Mouse (Mus musculus) retina, embryonic 14.5 days (tissue): Measurements from ENCODE around the gene Tpd52l1.
"Not testable (repeated sequence)": the region's sequence is repeated elsewhere in the genome, so short reads cannot be mapped to it uniquely, and the experiment has no call there.

Experiments used
- DNase-seq: peaks from one replicate; pipeline ENCODE4 v3.0.0-alpha.2; 2015; ENCODE audit warnings: low spot score

Tpd52l1 gene

DNA sequence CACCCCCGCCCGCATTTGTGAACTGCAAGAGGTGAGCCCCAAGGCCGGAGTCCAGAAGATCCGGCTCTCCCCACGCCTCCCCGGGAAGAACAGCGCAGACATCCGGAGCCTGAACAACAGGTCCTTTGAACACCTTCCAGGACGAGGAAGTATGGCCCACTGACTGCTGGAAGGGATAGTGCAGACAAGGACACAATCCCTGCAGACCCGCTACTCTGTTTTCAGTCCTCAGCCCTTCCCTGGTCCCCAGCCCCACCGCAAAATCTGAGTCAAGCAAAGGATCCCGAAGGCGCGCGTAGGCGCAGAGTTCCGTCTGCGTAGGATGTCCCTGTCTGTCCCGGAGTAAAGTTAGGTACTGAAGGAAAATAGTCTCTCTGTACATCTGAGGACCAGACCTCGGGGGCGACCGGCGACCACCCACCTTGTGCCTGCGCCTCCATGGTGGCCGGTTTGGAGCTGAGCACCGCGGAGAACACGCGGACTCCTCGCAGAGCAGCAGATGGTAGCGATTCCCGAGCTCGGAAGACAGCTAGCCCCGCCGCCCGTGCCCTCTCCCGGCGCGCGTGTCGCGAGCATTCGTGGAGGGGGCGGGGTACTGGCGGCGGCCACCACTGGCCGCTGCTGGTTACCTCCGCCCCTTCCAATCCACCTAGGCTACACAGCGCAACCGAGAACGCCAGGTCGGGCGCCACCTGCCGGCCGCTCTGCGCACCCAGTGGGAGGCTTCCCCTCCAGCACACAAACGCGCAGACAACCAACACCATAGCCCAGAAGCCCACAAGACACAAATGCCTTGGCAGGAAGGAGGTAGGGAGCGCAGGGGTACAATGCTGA lies at the start of gene Tpd52l1:
Gene Tpd52l1 (minus strand): TSS at position 668 of the 834 bp plus-strand sequence.
- DNase-seq, result peak; percentile 93

DNA sequence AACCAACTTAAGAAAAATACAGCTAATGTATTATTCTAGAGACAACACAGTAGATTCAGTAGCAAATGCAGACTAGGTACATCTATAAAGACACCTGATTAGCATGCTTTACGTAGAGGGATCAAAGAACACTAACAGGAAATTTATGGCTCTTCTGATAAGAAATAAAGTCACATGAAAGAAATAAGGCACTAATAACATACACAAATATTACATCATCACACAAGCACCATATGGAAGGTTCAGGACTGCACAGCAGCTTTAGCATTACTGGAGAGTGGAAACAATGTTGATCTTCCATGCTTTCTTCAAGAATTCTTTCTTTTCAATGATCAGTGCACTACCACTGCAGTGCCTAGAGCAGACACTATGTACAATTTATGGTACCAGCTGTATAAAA lies 48.5 kb upstream of the Tpd52l1 start:
- DNase-seq, result no peak

DNA sequence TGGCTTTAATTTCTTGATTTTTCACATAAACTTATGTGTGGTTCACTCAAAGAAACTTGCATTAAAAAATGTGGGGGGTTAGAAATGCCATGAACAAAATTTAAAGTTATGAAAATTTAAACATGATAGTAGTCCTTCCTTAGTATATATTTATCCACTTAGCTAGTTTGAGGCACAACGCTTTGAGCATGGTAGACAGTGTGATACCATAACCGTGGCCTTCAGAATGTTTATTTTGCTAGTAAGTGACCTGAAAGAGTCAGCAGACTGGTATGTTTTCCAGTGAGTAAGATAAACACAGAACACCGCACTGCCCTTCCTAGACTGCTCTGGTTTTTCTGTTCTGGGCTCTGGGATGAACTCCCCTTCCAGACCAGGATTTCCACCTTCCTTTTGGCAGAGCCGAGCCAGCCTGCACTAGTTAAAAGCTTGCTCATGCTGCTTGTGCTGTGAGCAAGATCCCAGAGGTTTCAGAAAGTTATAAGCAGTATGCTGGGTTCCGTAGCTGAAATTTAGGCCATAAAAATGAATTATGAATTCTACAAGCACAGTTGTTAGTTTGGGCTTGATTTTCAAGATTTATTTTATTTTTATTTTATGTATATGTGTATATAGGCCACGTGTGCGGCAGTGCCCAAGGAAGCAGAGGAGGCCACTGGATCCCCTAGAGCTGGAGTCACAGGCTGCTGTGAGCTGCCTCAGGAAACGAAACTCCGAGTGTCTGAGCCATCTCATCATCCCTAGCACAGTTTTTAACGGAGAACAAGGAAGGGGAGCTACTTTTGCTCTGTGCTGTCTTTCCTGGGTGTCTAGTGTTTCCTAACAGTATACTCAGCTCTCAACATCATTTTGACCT lies 21.5 kb upstream of the Tpd52l1 start:
- DNase-seq, result no peak

DNA sequence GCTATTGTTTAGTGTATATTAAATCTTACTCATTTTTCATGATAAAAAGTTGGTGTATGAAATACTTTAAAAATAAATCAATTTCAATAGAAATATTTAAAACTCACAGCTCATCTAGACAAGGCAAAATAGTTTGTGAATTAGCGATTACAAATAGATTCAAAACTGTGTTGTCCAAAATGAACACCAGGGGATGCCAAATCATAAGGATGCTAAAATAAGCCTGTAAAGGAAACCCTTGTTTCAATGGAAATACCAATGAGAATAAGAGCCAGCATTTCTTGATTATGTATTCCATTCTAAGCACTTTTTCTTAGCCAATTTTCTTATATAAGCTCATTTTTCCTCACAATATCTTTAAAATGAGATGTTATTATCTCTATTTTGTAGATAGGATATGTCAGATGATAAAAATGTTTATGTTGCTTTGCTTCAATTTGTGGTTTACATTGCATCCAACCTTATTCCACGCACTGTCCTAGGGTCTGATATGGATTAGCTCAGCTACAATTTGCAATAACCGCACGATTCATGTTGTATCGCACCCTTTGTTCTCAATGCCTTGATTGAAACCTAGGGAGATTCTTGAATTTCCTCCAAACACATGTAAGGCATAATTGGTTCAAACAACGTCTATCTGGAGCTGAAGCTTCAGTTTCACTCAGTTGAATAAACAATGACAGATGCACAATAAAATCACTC lies 20.2 kb upstream of the Tpd52l1 start:
- peak; percentile 54 for DNase-seq

DNA sequence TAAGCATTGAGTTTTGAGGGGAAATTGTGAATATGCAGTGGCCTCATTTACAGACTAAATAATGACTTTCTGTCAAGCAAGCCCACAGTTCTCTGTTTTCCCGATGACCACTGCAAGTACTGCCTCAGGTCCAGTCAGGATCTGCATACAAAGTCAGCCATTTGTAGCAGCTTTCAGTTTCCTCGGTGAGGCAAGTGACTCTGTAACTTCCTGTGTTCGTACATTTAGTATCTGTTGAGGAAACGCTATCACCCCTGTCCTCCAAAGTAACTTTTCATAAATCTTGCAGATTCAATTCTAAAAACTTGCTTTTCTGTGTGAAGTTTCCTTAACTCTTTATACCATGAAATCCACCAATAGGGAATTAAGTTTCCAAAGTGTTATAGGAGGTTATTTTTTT lies 19.7 kb upstream of the Tpd52l1 start:
- no peak for DNase-seq

DNA sequence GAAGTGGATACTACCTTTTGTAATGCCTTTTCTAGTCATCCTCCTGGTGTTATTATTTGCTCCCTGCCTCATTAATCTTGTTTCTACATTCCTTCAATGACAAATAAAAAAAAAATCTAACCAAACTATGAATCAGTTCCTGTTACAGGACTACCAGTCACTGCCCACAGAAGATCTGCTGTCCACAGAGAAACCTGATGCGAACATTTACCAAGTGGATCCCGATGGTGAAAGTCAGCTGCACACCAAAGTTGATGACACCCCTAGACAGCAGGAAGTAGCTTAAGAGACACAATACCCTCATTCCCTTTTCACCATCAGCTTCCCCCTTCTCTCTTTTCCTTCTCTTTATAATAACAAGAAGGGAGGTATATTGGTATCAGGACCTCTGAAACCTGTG lies 17.3 kb upstream of the Tpd52l1 start:
- no peak for DNase-seq

DNA sequence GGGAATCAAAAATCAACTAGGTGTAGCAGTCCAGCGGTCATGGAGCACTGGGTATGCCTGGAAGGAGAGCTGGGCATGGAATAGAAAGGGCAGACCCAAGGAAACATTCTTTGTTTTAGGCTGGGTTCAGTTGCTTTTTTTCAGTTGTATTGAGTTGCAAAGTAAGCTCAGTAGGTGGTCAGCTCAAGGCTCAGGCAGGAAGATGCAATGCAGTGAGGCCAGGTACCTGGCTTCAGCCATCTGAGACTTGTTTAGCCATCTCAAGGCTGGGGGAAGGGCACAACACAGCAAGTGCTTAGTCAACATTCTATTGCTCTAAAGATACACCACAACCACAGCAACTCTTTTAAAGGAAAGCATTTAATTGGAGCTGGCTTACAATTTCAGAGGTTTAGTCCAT lies 11.0 kb upstream of the Tpd52l1 start:
- DNase-seq, result no peak

DNA sequence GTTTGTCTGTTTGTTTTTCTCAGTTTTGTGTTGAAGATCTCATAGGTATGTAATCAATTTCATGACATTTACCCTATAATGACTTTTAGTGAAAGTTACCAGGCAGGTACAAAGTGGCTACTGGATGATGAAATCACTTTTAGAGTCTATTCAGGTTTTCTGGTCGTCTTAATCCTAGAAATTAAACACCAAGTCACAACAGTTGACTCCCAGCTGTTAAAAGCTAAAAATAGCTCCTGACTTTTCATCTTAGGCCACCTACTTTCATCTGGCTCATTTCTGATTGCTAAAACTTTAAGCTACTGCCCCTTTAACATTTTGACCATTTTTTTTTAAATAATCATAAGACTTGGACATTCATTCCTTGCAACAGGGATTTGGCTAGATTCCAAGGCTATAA lies 1.3 kb upstream of the Tpd52l1 start:
- DNase-seq, result no peak

DNA sequence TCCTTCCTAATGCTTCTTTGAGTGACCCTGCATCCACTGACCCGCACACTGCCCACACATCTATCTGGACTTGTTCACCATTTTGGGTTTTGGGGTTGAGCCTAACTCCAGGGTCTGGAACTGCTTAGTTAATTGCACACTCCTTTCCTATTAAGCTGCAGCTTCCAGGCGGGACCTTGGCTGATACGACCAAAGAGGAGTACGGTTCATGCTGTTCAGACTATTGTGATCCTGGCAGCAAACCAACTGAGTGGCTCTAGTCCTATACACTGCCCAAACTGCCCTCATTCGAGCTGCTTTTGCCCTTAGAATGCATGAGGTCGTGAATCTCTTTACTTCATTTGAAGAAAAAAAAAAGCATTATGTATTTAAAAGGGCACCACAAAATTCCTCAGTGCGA lies 1.6 kb downstream of the Tpd52l1 start:
- no peak for DNase-seq

DNA sequence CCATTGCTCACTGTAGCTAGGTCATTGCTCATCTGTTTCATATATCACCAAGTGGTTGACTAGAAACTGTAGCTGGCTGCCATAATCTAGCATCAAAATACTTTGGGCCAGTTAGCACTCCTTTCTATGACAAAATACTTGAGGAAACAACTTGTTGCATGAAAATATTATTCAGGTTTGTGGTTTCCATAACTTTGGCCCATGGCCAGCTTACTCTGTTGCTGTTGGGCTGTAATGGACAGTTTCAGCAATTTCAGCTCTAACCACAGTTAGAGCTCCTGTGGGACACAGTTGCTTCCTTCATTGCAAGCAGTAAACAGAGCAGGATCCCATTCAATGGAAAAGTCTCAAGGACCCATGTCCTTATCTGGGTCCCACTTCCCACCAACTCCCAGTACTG lies 4.3 kb downstream of the Tpd52l1 start:
- DNase-seq, result no peak

DNA sequence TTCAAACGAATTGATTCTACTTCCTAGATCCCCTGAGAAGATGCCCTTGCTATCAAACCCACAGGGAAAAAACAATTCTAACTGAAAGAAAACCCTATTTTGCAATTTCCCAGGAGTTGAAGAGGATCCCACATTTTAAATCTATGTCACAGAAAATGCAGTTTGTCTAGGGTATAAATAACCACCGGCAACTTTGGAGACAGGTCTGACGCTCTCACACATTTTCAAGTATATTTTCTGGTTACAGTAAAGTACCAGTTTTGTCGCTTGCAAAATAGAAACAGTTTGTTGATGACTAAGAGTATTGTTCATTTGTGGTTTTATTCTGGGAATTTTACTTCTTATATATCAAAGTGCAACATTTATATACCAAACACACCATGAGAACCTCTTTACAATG lies 9.7 kb downstream of the Tpd52l1 start:
- no peak for DNase-seq

DNA sequence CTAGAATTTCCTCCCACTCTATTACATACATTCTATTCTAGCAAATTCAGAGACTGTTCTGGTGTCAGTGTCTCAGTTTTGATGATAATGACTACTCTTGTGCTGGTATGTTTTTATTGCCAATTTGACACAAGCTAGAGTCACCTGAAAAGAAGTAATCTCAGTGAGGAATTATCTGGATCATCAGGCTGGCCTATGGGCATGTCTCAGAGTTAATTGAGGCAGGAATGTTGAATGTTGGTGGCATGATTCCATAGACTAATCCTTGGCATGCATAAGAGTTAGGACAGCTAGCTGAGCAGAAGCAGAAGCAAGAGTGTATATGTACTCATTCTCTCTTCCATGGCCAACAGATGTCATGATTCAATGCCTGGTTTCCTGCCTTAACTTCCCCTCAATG lies 27.8 kb downstream of the Tpd52l1 start:
- DNase-seq, result no peak

DNA sequence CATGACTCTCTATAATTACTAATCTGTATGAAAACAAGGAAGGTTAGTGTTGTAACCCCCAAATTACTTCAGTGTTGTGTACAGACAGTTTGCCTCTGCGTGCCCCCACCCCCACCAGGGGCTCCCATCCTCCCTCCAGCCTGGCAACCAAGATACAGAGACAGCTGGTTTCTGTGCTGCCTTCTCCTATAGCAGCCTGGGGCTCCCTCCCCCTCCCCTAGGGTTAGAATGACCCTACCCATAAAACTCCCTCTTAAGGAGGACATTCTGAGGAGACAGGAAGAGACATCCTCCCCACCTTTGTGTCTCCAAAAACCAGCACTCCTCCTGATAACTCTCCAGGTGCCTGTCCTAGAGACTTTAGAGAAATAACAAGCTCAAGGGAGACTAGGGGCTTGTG lies 52.8 kb downstream of the Tpd52l1 start:
- no peak for DNase-seq

DNA sequence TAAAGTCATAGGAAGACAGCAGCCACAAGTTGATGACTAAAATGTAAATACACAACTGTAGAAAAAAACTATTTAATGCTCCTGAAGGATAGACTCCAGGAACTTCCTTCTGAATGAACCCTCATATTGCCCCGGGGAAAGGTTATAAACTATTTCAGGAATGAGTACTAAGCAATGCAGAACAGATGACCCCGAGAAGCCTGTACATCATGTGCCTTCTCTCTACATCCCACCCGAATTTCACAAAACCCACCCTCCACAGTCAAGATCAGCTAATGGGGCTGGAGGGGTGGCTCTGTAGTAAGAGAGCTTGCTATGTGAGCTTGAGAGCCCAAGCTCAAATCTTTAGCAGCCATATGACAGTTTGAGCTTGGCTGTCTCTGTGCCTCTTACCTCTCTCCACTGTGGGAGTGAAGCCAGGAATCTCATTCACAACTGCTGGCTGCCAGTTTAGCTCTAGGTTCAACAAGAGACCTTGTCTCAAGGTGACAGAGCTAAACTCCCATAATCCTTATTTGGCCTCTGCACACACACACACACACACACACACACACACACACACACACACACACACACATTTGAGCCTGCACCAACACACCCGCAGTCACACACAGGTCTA lies 54.9 kb downstream of the Tpd52l1 start:
- DNase-seq, result no peak

DNA sequence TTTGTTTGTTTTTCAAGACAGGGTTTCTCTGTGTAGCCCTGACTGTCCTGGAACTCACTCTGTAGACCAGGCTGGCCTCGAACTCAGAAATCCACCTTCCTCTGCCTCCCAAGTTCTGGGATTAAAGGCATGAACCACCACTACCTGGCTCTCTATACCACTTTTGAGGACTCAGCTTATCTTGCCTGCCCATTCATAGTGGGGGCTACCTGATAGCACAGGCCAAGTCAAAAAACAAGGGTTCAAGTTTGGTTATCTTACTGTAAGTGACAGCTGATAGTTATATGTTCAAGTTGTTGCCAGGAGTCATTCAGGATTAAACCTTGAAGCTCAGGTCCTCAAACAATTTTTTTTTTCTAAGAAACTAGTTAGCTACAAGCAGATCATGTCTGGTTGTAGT lies 57.2 kb downstream of the Tpd52l1 start:
- DNase-seq, result not testable (repeated sequence)

DNA sequence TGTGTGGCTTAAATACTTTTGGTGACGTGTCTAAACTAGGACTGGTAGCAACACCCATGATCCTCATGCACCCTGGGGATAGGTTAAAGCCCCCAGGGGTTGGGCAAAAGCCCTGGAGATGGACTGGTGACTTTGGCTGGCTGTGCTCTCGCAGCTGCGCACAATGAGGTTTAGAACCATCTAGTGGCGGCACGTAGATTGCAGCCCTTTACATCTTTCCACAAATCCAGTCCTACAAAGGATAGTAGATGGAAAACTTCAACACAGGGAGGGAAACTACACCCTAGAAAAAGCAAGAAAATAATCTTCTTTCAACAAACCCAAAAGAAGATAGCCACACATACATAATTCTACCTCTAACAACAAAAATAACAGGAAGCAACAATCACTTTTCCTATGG lies 75.6 kb downstream of the Tpd52l1 start:
- peak; percentile 70 for DNase-seq

DNA sequence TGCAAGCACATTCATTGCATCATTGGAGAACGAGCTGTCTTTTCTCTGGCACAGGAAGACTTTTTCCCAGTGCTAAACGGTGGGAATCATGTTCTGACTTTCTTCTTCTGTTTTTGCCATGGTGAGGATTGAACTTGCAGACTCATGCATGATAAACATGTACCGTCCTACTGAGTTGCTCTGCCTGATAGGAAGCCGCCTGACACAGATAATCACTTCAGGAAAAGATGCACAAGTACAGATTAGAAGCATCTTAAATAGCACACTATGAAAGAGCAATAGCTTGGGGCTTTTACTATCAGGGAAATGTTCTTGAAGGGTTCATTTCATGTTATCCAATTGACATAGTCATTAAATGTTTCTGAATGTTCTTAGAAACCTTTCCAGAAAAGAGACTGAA lies 86.0 kb downstream of the Tpd52l1 start:
- no peak for DNase-seq

DNA sequence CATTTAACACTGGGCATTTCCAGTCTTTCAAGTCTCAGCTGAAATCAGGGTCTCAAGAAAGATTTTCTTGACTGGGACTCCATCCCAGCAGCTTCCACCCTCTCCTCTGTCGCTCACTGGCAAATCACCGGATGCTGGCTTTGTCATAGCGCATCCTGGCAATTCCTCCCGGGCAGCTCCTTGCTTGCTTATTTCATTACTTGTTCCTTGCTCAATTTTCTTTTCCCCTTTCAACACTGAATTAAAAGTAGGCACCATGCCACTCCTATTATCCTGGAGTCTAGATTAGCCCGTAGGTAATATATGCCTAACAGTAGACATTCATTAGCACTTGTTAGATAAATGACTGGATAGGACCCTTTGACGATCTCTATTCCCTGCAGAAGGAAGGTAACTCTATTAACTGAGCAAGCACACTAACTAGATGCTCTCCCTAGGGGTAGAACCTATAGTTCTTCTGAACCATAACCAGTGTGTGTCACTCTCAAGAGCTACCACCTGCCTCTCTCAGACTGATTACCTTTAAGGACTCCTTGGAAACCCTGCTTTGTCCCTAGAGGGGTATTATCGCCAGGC lies 90.8 kb downstream of the Tpd52l1 start:
- no peak for DNase-seq

DNA sequence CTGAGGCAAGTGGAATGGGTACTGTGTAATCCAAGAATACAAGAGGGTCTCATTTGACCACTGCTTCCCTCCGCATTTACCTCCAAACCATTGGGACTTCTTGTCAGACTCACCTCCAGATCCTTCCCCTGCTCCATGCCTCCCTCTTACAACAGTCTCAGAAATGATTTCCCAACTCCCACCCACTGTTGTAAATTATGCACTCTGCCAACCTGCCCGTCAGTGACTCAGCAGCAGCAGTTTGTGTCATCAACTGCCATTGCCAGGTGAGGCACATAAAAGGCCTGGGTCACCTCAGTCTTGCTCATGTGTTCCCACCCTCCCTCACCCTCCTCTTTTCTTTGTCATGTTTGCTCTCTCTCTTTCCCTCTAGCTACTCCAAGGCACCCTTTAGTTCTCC lies 91.6 kb downstream of the Tpd52l1 start:
- DNase-seq, result no peak

DNA sequence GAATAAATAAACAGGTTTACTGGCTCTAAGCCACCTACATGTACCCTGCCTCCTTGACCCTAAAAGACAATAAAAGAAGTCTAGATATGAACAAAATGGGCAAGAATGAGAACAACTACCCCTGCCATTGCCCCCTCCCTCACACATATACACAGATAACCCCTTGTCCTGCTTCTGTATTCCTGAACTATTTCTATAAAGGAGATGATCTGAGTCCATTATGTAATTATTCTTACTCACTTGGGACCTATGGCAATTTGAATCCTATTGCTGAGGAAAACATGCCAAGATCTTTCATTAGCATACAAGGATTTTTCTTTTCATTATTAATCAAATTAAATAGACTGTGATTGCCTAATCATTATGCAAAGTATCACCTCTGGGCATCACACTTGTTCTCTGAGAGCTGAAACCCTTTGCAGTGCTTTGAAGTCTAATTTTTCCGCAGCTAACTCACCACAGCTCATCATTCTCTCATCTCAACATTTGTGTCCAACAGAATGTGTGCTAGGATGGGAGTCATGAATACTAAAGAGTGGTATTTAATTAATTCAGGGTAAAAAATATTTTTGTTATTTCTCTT lies 92.8 kb downstream of the Tpd52l1 start:
- DNase-seq, result no peak

DNA sequence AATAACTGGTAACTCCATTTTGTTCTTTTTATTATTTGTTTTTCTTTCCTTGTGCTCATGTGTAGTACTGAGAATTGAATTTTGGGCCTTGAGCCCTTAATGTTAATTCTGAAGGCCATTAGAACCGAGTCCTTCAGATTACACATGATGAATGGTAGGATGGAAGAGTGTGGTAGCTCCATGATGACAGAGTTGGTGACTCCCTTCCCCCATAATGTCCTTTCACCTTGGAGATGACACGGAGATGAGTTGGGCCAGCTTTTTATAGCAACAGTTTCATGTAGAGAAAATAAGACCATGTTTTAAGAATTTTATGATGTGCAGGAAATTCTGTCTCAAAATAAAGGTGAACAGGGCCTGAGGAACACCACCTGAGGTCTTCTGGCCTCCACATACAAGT lies 94.7 kb downstream of the Tpd52l1 start:
- DNase-seq, result no peak

DNA sequence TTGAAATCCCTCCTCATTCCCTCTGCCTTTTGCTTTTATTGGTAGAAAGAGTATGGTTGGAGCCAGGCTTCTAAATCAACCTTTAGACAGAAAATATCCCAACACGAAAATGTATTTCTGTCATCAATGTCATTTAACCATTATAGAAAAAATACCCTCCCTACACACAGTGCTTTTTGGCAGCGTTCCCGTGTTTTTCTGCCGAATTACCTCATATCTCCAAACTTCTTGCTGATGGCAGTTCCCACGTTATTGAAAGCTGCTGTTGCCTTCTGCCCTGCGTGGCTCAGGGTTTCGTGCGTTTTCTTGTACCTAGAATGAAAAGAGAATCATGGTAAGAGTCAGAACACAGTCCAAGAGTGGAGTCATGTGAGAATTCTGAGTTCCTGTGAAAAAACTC lies 99.4 kb downstream of the Tpd52l1 start:
- no peak for DNase-seq
